Mouse (Mus musculus) CH12.LX (cell line): ENCODE data around the gene Gm20388.

Experiments used
- CHD1 ChIP-seq: IDR thresholded peaks from 2 replicates; pipeline ENCODE4 v1.6.1; 2012; ENCODE audit warnings: low read depth, low read length, improper control_type of control experiment, inconsistent platforms
- CTCF ChIP-seq, 2 experiments: IDR thresholded peaks in 1 of 2; conservative IDR thresholded peaks in 1 of 2; 2 replicates each; pipeline ENCODE4 v1.5.1; 2011 to 2012; ENCODE audit warnings: low read depth in 2 of 2, low read length in 2 of 2, improper control_type of control experiment in 1 of 2, inconsistent platforms in 1 of 2, mild to moderate bottlenecking in 1 of 2, moderate library complexity in 1 of 2
- ELF1 ChIP-seq: IDR thresholded peaks from 2 replicates; pipeline ENCODE4 v1.6.1; 2014; ENCODE audit warnings: low read depth, mild to moderate bottlenecking, inconsistent platforms, low read length, improper control_type of control experiment
- EP300 ChIP-seq: IDR thresholded peaks from 2 replicates; pipeline ENCODE4 v1.6.1; 2011; ENCODE audit warnings: low read length, improper control_type of control experiment
- KAT2A ChIP-seq: IDR thresholded peaks from 2 replicates; pipeline ENCODE4 v1.6.1; 2012; ENCODE audit warnings: low read length, improper control_type of control experiment, inconsistent platforms; ENCODE audit not compliant: insufficient replicate concordance
- MYC ChIP-seq: IDR thresholded peaks from 2 replicates; pipeline ENCODE4 v1.6.1; 2011; ENCODE audit warnings: low read depth, mild to moderate bottlenecking, improper control_type of control experiment, low read length
- NRF1 ChIP-seq: IDR thresholded peaks from 2 replicates; pipeline ENCODE4 v1.6.1; 2014; ENCODE audit warnings: low read depth, mild to moderate bottlenecking, inconsistent platforms, low read length, improper control_type of control experiment, moderate library complexity
- POLR2A ChIP-seq: IDR thresholded peaks from 2 replicates; pipeline ENCODE4 v1.6.1; 2011; ENCODE audit warnings: low read depth, mild to moderate bottlenecking, improper control_type of control experiment, low read length
- RCOR1 ChIP-seq: conservative IDR thresholded peaks from 2 replicates; pipeline ENCODE4 v1.6.1; 2012; ENCODE audit warnings: low read depth, mild to moderate bottlenecking, inconsistent platforms, low read length, improper control_type of control experiment
- SIN3A ChIP-seq: IDR thresholded peaks from 2 replicates; pipeline ENCODE4 v1.6.1; 2012; ENCODE audit warnings: low read length, improper control_type of control experiment, inconsistent platforms
- SMC3 ChIP-seq: IDR thresholded peaks from 2 replicates; pipeline ENCODE4 v1.6.1; 2011; ENCODE audit warnings: low read depth, low read length, improper control_type of control experiment
- USF2 ChIP-seq: conservative IDR thresholded peaks from 2 replicates; pipeline ENCODE4 v1.6.1; 2011; ENCODE audit warnings: low read depth, low read length, improper control_type of control experiment

- TF ChIP-seq USF2 (no peak), POLR2A (no peak), ELF1 (no peak), CHD1 (no peak), SIN3A (no peak), KAT2A (no peak), CTCF (conservative IDR thresholded peaks at IDR 0.05 in 1 of 2, IDR thresholded peaks at IDR 0.05 in 1 of 2; ENCODE audit: low read depth in 2 of 2, low read length in 2 of 2) (no peak), MYC (no peak), NRF1 (no peak), SMC3 (no peak), RCOR1 (no peak), EP300 (no peak)
These were observed 2763.3 kb downstream of the Gm20388 start for GRCm38 (mm10) chr8:122673989-122674388.
